Mouse (Mus musculus) heart, embryonic 15.5 days (tissue): ENCODE measurements around the gene Itpr2. TPM values are rescaled to one million over a fixed set of nuclear protein-coding genes. Genes with fewer than 3 reads are reported as not detected.

Experiments used
- ATAC-seq: fragments of 200-750 bp; cut with Nextera tagmentation; replicated peaks from 2 replicates; pipeline ENCODE4 v1.8.0; 2017; ENCODE audit warnings: low read depth, moderate TSS enrichment; ENCODE audit not compliant: insufficient number of reproducible peaks, insufficient read depth, low FRiP score
- H3K27ac ChIP-seq: fragments of 300-500 bp; sonication (generic); 2 replicates; pipeline ENCODE4 v1.5.1; 2015; ENCODE audit warnings: mild to moderate bottlenecking, inconsistent platforms
- H3K27me3 ChIP-seq: fragments of 300-500 bp; sonication (generic); 2 replicates; pipeline ENCODE4 v1.6.1; 2015; ENCODE audit warnings: inconsistent platforms
- H3K36me3 ChIP-seq: fragments of 300-500 bp; sonication (generic); 2 replicates; pipeline ENCODE4 v1.6.1; 2015; ENCODE audit warnings: mild to moderate bottlenecking, inconsistent platforms
- H3K4me1 ChIP-seq: fragments of 300-500 bp; sonication (generic); replicated peaks from 2 replicates; pipeline ENCODE4 v1.6.1; 2015; ENCODE audit warnings: inconsistent platforms
- H3K4me2 ChIP-seq: fragments of 300-500 bp; sonication (generic); 2 replicates; pipeline ENCODE4 v1.6.1; 2015; ENCODE audit warnings: inconsistent platforms, mild to moderate bottlenecking, moderate library complexity
- H3K4me3 ChIP-seq: fragments of 300-500 bp; sonication (generic); 2 replicates; pipeline ENCODE4 v1.5.1; 2015; ENCODE audit warnings: mild to moderate bottlenecking, inconsistent platforms
- H3K9ac ChIP-seq: fragments of 300-500 bp; sonication (generic); 2 replicates; pipeline ENCODE4 v1.6.1; 2015; ENCODE audit warnings: mild to moderate bottlenecking, inconsistent platforms
- H3K9me3 ChIP-seq: fragments of 300-500 bp; sonication (generic); replicated peaks from 2 replicates; pipeline ENCODE4 v1.6.1; 2016; ENCODE audit warnings: inconsistent platforms
- WGBS: fragments of 180-500 bp; shearing (Covaris S2); methylation state at CpG from one replicate; pipeline ENCODE4 v1.1.7; 2015; ENCODE audit warnings: mixed read lengths; 5-methylcytosine and 5-hydroxymethylcytosine counted together
- polyA plus RNA-seq: library from polyadenylated mRNA; unstranded; fragments of >200 nt; fragmentation: Nextera tagmentation; extraction: Ambion mirVana; gene quantifications from 2 replicates; pipeline ENCODE4 v1.2.1, GENCODE M21; 2015

Gene Itpr2
- polyA plus RNA-seq: 39.2 and 49.5 TPM in 2 replicates

GRCm38 (mm10) chr6:146501866-146502804 is at the start of gene Itpr2:
Gene Itpr2 (minus strand): TSS chr6:146502223.
- WGBS: under 1% methylated on average over 69 of the region's 70 CpGs
- Histone ChIP-seq H3K9me3 (no peaks in the 10 kb centered on the region), H3K4me1 (peaks cover 40% of the 10 kb centered on the region), H3K4me2 (peak within 1 kb of the TSS; percentile 95), H3K36me3 (no peaks in the 10 kb centered on the region), H3K27ac (peak within 1 kb of the TSS; percentile 93), H3K9ac (peak within 1 kb of the TSS; percentile 82), H3K4me3 (peak within 1 kb of the TSS; percentile 75), H3K27me3 (no peaks in the 10 kb centered on the region)
- peak; percentile 97 for ATAC-seq

GRCm38 (mm10) chr6:146551326-146551725 is 49.3 kb upstream of the Itpr2 start:
- H3K27me3 ChIP-seq: no peaks in the 10 kb centered on the region
- no peak for ATAC-seq
- peaks cover 76% of the 10 kb centered on the region for H3K36me3 ChIP-seq
- H3K4me2 ChIP-seq: no peak overlapping the region
- no peak overlapping the region for H3K27ac ChIP-seq
- no peaks in the 10 kb centered on the region for H3K4me1 ChIP-seq
- H3K4me3 ChIP-seq: no peak overlapping the region
- H3K9ac ChIP-seq: no peak overlapping the region
- no peaks in the 10 kb centered on the region for H3K9me3 ChIP-seq

GRCm38 (mm10) chr6:146550421-146550820 is 48.4 kb upstream of the Itpr2 start:
- no peak overlapping the region for H3K27ac ChIP-seq
- 81% methylated on average over 2 of the region's 2 CpGs for WGBS
- no peak for ATAC-seq

GRCm38 (mm10) chr6:146545289-146545865 is 43.4 kb upstream of the Itpr2 start:
- H3K4me1 ChIP-seq: peaks cover 8% of the 10 kb centered on the region
- peaks cover 21% of the 10 kb centered on the region for H3K36me3 ChIP-seq
- no peaks in the 10 kb centered on the region for H3K27me3 ChIP-seq
- peak overlapping the region; percentile 32 for H3K4me2 ChIP-seq
- H3K9me3 ChIP-seq: no peaks in the 10 kb centered on the region
- ATAC-seq: peak; percentile 87
- peak overlapping the region; percentile 90 for H3K27ac ChIP-seq
- no peak overlapping the region for H3K9ac ChIP-seq
- WGBS: 39% methylated on average over 5 of the region's 5 CpGs
- no peak overlapping the region for H3K4me3 ChIP-seq

More at GRCm38 (mm10) chr6:146550421-146550820, 48.4 kb upstream of the Itpr2 start:
- peaks cover 3% of the 10 kb centered on the region for H3K4me1 ChIP-seq
- H3K4me2 ChIP-seq: no peak overlapping the region
- no peaks in the 10 kb centered on the region for H3K9me3 ChIP-seq
- H3K36me3 ChIP-seq: peaks cover 67% of the 10 kb centered on the region
- no peaks in the 10 kb centered on the region for H3K27me3 ChIP-seq
- H3K4me3 ChIP-seq: no peak overlapping the region
- H3K9ac ChIP-seq: no peak overlapping the region

GRCm38 (mm10) chr6:146544622-146545021 is 42.6 kb upstream of the Itpr2 start:
- H3K36me3 ChIP-seq: peaks cover 14% of the 10 kb centered on the region
- H3K27me3 ChIP-seq: no peaks in the 10 kb centered on the region
- ATAC-seq: no peak
- no peak overlapping the region for H3K4me3 ChIP-seq
- peaks cover 8% of the 10 kb centered on the region for H3K4me1 ChIP-seq
- no peak overlapping the region for H3K9ac ChIP-seq
- peak overlapping the region; percentile 90 for H3K27ac ChIP-seq
- WGBS: 78% methylated on average over 1 of the region's 1 CpGs
- no peaks in the 10 kb centered on the region for H3K9me3 ChIP-seq
- no peak overlapping the region for H3K4me2 ChIP-seq

- H3K36me3 ChIP-seq: no peaks in the 10 kb centered on the region
- WGBS: 83% methylated on average over 3 of the region's 3 CpGs
- no peak overlapping the region for H3K27ac ChIP-seq
- peaks cover 18% of the 10 kb centered on the region for H3K4me1 ChIP-seq
- H3K4me3 ChIP-seq: no peak overlapping the region
- no peak overlapping the region for H3K4me2 ChIP-seq
- no peaks in the 10 kb centered on the region for H3K9me3 ChIP-seq
- H3K9ac ChIP-seq: no peak overlapping the region
- H3K27me3 ChIP-seq: no peaks in the 10 kb centered on the region
- no peak for ATAC-seq
These were observed 38.4 kb upstream of the Itpr2 start for GRCm38 (mm10) chr6:146540386-146540785.

- Histone ChIP-seq H3K4me3 (no peak overlapping the region), H3K4me1 (peaks cover 14% of the 10 kb centered on the region), H3K4me2 (no peak overlapping the region), H3K36me3 (no peaks in the 10 kb centered on the region), H3K27me3 (no peaks in the 10 kb centered on the region), H3K27ac (peak overlapping the region; percentile 59), H3K9me3 (no peaks in the 10 kb centered on the region), H3K9ac (no peak overlapping the region)
- ATAC-seq: no peak
- 43% methylated on average over 4 of the region's 4 CpGs for WGBS
These were observed 36.6 kb upstream of the Itpr2 start for GRCm38 (mm10) chr6:146538661-146539060.

- Histone ChIP-seq H3K27ac (peak overlapping the region; percentile 59), H3K9me3 (no peaks in the 10 kb centered on the region), H3K27me3 (no peaks in the 10 kb centered on the region), H3K9ac (no peak overlapping the region), H3K36me3 (no peaks in the 10 kb centered on the region), H3K4me3 (no peak overlapping the region), H3K4me2 (no peak overlapping the region), H3K4me1 (peaks cover 14% of the 10 kb centered on the region)
- 49% methylated on average over 2 of the region's 2 CpGs for WGBS
- ATAC-seq: no peak
These were observed 36.0 kb upstream of the Itpr2 start for GRCm38 (mm10) chr6:146538071-146538470.

- H3K9me3 ChIP-seq: no peaks in the 10 kb centered on the region
- WGBS: 47% methylated on average over 4 of the region's 4 CpGs
- no peak overlapping the region for H3K4me2 ChIP-seq
- H3K27ac ChIP-seq: peak overlapping the region; percentile 59
- no peak overlapping the region for H3K4me3 ChIP-seq
- peaks cover 14% of the 10 kb centered on the region for H3K4me1 ChIP-seq
- H3K36me3 ChIP-seq: no peaks in the 10 kb centered on the region
- ATAC-seq: peak; percentile 23; the same call in 1 of the 2 replicates
- no peak overlapping the region for H3K9ac ChIP-seq
- H3K27me3 ChIP-seq: no peaks in the 10 kb centered on the region
These were observed 35.1 kb upstream of the Itpr2 start for GRCm38 (mm10) chr6:146537111-146537510.

- H3K4me3 ChIP-seq: no peak overlapping the region
- ATAC-seq: no peak
- WGBS: 75% methylated on average over 5 of the region's 5 CpGs
These were observed 33.5 kb upstream of the Itpr2 start for GRCm38 (mm10) chr6:146535501-146535900.

GRCm38 (mm10) chr6:146533146-146533545 is 31.1 kb upstream of the Itpr2 start:
- Histone ChIP-seq H3K9ac (no peak overlapping the region), H3K9me3 (no peaks in the 10 kb centered on the region), H3K4me3 (no peak overlapping the region), H3K27ac (no peak overlapping the region), H3K27me3 (no peaks in the 10 kb centered on the region), H3K36me3 (no peaks in the 10 kb centered on the region), H3K4me2 (no peak overlapping the region), H3K4me1 (peaks cover 7% of the 10 kb centered on the region)
- 79% methylated on average over 4 of the region's 4 CpGs for WGBS
- ATAC-seq: no peak

More at GRCm38 (mm10) chr6:146535501-146535900, 33.5 kb upstream of the Itpr2 start:
- Histone ChIP-seq H3K27me3 (no peaks in the 10 kb centered on the region), H3K27ac (no peak overlapping the region), H3K4me1 (peaks cover 14% of the 10 kb centered on the region), H3K36me3 (no peaks in the 10 kb centered on the region), H3K9ac (no peak overlapping the region), H3K4me2 (no peak overlapping the region), H3K9me3 (no peaks in the 10 kb centered on the region)
